ENCODE assay signal across 8 mouse cellular contexts in genomic region chr4:32251005-32251365, GRCm38 (mm10). TPM values are rescaled to one million over a fixed set of nuclear protein-coding genes. Genes with fewer than 3 reads are reported as not detected.
DNase-seq lines count a peak whose midpoint lies in the region; ATAC-seq and TF ChIP-seq lines count a peak whose summit lies in the region.

No protein-coding gene starts in this region.

- H3K4me3 ChIP-seq in embryonic fibroblast, embryonic 13.5 days (ENCODE audit: insufficient read depth, low read length), result peak overlapping the region; percentile 32
- no peak overlapping the region for H3K4me3 ChIP-seq in limb, embryonic 12.5 days (replicated peaks)
- H3K4me3 ChIP-seq in midbrain, embryonic 10.5 days, result peak overlapping the region; percentile 37; the same call in 1 of the 2 replicates
- H3K4me3 ChIP-seq in stomach, embryonic 16.5 days (replicated peaks; ENCODE audit: low read length), result peak overlapping the region; percentile 32

- peak overlapping the region; percentile 35 for H3K4me2 ChIP-seq in limb, embryonic 12.5 days
- H3K4me2 ChIP-seq in stomach, embryonic 16.5 days (ENCODE audit: low read depth, low read length), result peak overlapping the region; percentile 54

- no peak for TF ChIP-seq POLR2A in embryonic fibroblast, embryonic 13.5 days (IDR thresholded peaks at IDR 0.05; ENCODE audit: low read depth, low read length)

- WGBS in limb, embryonic 12.5 days, result 27% methylated on average over 8 of the region's 8 CpGs
- WGBS in midbrain, embryonic 10.5 days, result 4% methylated on average over 8 of the region's 8 CpGs
- 14% methylated on average over 8 of the region's 8 CpGs for WGBS in stomach, embryonic 16.5 days

- peak; percentile 39; the same call in 1 of the 2 replicates for ATAC-seq in limb, embryonic 12.5 days (ENCODE audit: insufficient number of reproducible peaks, insufficient read depth, low FRiP score, low TSS enrichment, low read depth)
- peak; percentile 46; the same call in 1 of the 2 replicates for ATAC-seq in stomach, embryonic 16.5 days (ENCODE audit: insufficient read depth, low FRiP score)

- peak; percentile 96 for DNase-seq in heart, adult 11 months
- no peak for DNase-seq in heart, adult 8-10 months (ENCODE audit: low spot score)
- DNase-seq in adrenal gland, adult 2 months, result peak; percentile 58
- peak; percentile 42 to 52 for DNase-seq in heart, postnatal 36 days
- DNase-seq in midbrain, embryonic 10.5 days (ENCODE audit: low spot score), result peak; percentile 57

- no peaks in the 10 kb centered on the region for H3K36me3 ChIP-seq in limb, embryonic 12.5 days
- 0 out of 2 replicates have a peak, but pooled peaks cover 3% of the 10 kb centered on the region for H3K36me3 ChIP-seq in midbrain, embryonic 10.5 days
- no peaks in the 10 kb centered on the region for H3K36me3 ChIP-seq in stomach, embryonic 16.5 days (ENCODE audit: control insufficient read depth, insufficient read depth, low read length)

- H3K9ac ChIP-seq in limb, embryonic 12.5 days (replicated peaks), result no peak overlapping the region
- H3K9ac ChIP-seq in stomach, embryonic 16.5 days (ENCODE audit: low read length), result peak overlapping the region; percentile 65

- no peaks in the 10 kb centered on the region for H3K27me3 ChIP-seq in limb, embryonic 12.5 days
- H3K27me3 ChIP-seq in midbrain, embryonic 10.5 days (ENCODE audit: low read depth, poor library complexity, severe bottlenecking), result no peaks in the 10 kb centered on the region
- H3K27me3 ChIP-seq in stomach, embryonic 16.5 days (ENCODE audit: control insufficient read depth, insufficient read depth, low read length), result no peaks in the 10 kb centered on the region

- H3K9me3 ChIP-seq in limb, embryonic 12.5 days, result no peaks in the 10 kb centered on the region
- H3K9me3 ChIP-seq in midbrain, embryonic 10.5 days (replicated peaks), result no peaks in the 10 kb centered on the region
- no peaks in the 10 kb centered on the region for H3K9me3 ChIP-seq in stomach, embryonic 16.5 days (replicated peaks; ENCODE audit: control insufficient read depth, low read length)

- H3K27ac ChIP-seq in embryonic fibroblast, embryonic 13.5 days (ENCODE audit: insufficient read depth, low read length), result peak overlapping the region; percentile 92
- H3K27ac ChIP-seq in limb, embryonic 12.5 days, result peak overlapping the region; percentile 85
- H3K27ac ChIP-seq in midbrain, embryonic 10.5 days (replicated peaks), result peak overlapping the region; percentile 86
- H3K27ac ChIP-seq in stomach, embryonic 16.5 days (ENCODE audit: low read length), result peak overlapping the region; percentile 89

- intact Hi-C loops in heart, postnatal 36 days (cut with DNase I), result loop anchor here (2.0 to 5.0 kb wide), 2 partner anchors 38 to 51 kb away; no protein-coding TSS in a partner anchor

- no peak for TF ChIP-seq CTCF in embryonic fibroblast, embryonic 13.5 days (IDR thresholded peaks at IDR 0.05; ENCODE audit: borderline replicate concordance, insufficient read depth, low read length)

- peaks cover 6% of the 10 kb centered on the region for H3K4me1 ChIP-seq in embryonic fibroblast, embryonic 13.5 days (ENCODE audit: control insufficient read depth, insufficient read depth, low read length)
- H3K4me1 ChIP-seq in limb, embryonic 12.5 days (replicated peaks), result peaks cover 50% of the 10 kb centered on the region
- H3K4me1 ChIP-seq in midbrain, embryonic 10.5 days, result peaks cover 71% of the 10 kb centered on the region
- H3K4me1 ChIP-seq in stomach, embryonic 16.5 days (ENCODE audit: control insufficient read depth, insufficient read depth, low read length), result peaks cover 28% of the 10 kb centered on the region

RNA-seq across cellular contexts. Expression of gene Bach2, which starts 12.4 kb away (rescaled TPM):
- total RNA-seq in heart, adult 8-10 months (2022), result 1 to 10 TPM; 2.4 to 6.9 (median 4.2) TPM
- 1 to 10 TPM; 2.2 to 2.9 TPM for total RNA-seq in adrenal gland, adult 2 months (2021)
- 0.35 and 0.61 TPM in 2 replicates for polyA plus RNA-seq in adrenal gland, adult 2 months (2012; rRNA removed)
- 6.7 TPM in 2 replicates for polyA plus RNA-seq in embryonic fibroblast, embryonic 13.5 days (2011; ENCODE audit: insufficient read length, low read depth, missing spikeins)
- total RNA-seq in heart, postnatal 36 days (2021), result 1 to 10 TPM; 5.4 to 6.4 TPM
- polyA plus RNA-seq in limb, embryonic 12.5 days (2016; fragmentation: Nextera tagmentation; extraction: Ambion mirVana), result 13.3 and 14.5 TPM in 2 replicates
- 7.7 and 10.0 TPM in 2 replicates for polyA plus RNA-seq in midbrain, embryonic 10.5 days (2016; fragmentation: Nextera tagmentation; extraction: Ambion mirVana)
- polyA plus RNA-seq in stomach, embryonic 16.5 days (2015; fragmentation: Nextera tagmentation; extraction: Ambion mirVana), result 3.5 and 3.9 TPM in 2 replicates
